Mouse (Mus musculus): ENCODE measurements at regions not wholly inside any gene's neighbourhood (a gene's known extent, or its start where the extent isn't known, plus 50 kb on each side); places are given as distances from the start of the nearest gene placed in this dataset.

GRCm38 (mm10) chr1:155013784-155014183 is 85.7 kb downstream of the Ier5 start:
- Histone ChIP-seq H3K79me2 (ENCODE audit: control insufficient read depth, insufficient read depth, low read length, poor library complexity) (no peaks in the 10 kb centered on the region), H3K4me1 (ENCODE audit: control insufficient read depth in 1 of 2, insufficient read depth in 2 of 2, low read length in 2 of 2) (no peaks in the 10 kb centered on the region), H3K27me3 (ENCODE audit: control insufficient read depth in 1 of 2, insufficient read depth in 2 of 2, low read length in 2 of 2) (no peaks in the 10 kb centered on the region), H3K9me3 (replicated peaks; ENCODE audit: insufficient read depth, low read length) (no peaks in the 10 kb centered on the region), H3K4me3 (ENCODE audit: control insufficient read depth in 1 of 2, insufficient read depth in 1 of 2, low read depth in 2 of 2, low read length in 2 of 2) (no peak overlapping the region), H3K36me3 (ENCODE audit: control insufficient read depth in 1 of 2, insufficient read depth in 2 of 2, low read length in 2 of 2) (no peaks in the 10 kb centered on the region), H3K27ac (ENCODE audit: control insufficient read depth, low read depth, low read length) (no peak overlapping the region), H3K9ac (ENCODE audit: control insufficient read depth, low read depth, low read length, poor library complexity, severe bottlenecking) (no peak overlapping the region)
- DNase-seq (ENCODE audit: low read depth, low spot score): no peak
- TF ChIP-seq ZKSCAN1 (IDR thresholded peaks at IDR 0.05; ENCODE audit: low read depth, low read length) (no peak), CTCF (IDR thresholded peaks at IDR 0.05 in 2 of 3, conservative IDR thresholded peaks at IDR 0.05 in 1 of 3; ENCODE audit: control insufficient read depth in 1 of 3, insufficient read depth in 1 of 3, low read depth in 2 of 3, low read length in 3 of 3, poor library complexity in 1 of 3, severe bottlenecking in 1 of 3) (no peak), USF2 (IDR thresholded peaks at IDR 0.05; ENCODE audit: borderline replicate concordance in 1 of 2, insufficient read depth in 1 of 2, low read depth in 1 of 2, low read length in 2 of 2) (no peak), MAX (IDR thresholded peaks at IDR 0.05; ENCODE audit: low read length) (no peak), ZC3H11A (IDR thresholded peaks at IDR 0.05; ENCODE audit: low read depth, low read length) (no peak), JUND (IDR thresholded peaks at IDR 0.05; ENCODE audit: low read depth, low read length) (no peak), CHD1 (IDR thresholded peaks at IDR 0.05; ENCODE audit: low read depth, low read length) (no peak), RCOR1 (IDR thresholded peaks at IDR 0.05; ENCODE audit: low read depth, low read length) (no peak), BHLHE40 (IDR thresholded peaks at IDR 0.05; ENCODE audit: borderline replicate concordance, low read depth, low read length) (no peak), ZNF384 (IDR thresholded peaks at IDR 0.05; ENCODE audit: low read depth, low read length) (no peak), MAFK (IDR thresholded peaks at IDR 0.05; ENCODE audit: borderline replicate concordance, low read depth, low read length) (no peak), MXI1 (IDR thresholded peaks at IDR 0.05; ENCODE audit: low read depth, low read length) (no peak), POLR2AphosphoS2 (IDR thresholded peaks at IDR 0.05; ENCODE audit: low read length) (no peak), USF1 (IDR thresholded peaks at IDR 0.05; ENCODE audit: low read depth, low read length) (no peak), TAL1 (IDR thresholded peaks at IDR 0.05; ENCODE audit: low read length) (no peak), GATA1 (IDR thresholded peaks at IDR 0.05; ENCODE audit: low read depth, low read length) (no peak), GABPA (IDR thresholded peaks at IDR 0.05; ENCODE audit: low read depth, low read length) (no peak), MYC (IDR thresholded peaks at IDR 0.05; ENCODE audit: low read depth, low read length) (no peak)

GRCm38 (mm10) chr1:155013361-155013760 is 86.1 kb downstream of the Ier5 start:
- no peaks in the 10 kb centered on the region for H3K79me2 ChIP-seq (ENCODE audit: control insufficient read depth, insufficient read depth, low read length, poor library complexity)
- H3K9me3 ChIP-seq (replicated peaks; ENCODE audit: insufficient read depth, low read length): no peaks in the 10 kb centered on the region

More at GRCm38 (mm10) chr1:155013361-155013760, 86.1 kb downstream of the Ier5 start:
- Histone ChIP-seq H3K27me3 (ENCODE audit: control insufficient read depth in 1 of 2, insufficient read depth in 2 of 2, low read length in 2 of 2) (no peaks in the 10 kb centered on the region), H3K27ac (ENCODE audit: control insufficient read depth, low read depth, low read length) (no peak overlapping the region), H3K36me3 (ENCODE audit: control insufficient read depth in 1 of 2, insufficient read depth in 2 of 2, low read length in 2 of 2) (no peaks in the 10 kb centered on the region), H3K9ac (ENCODE audit: control insufficient read depth, low read depth, low read length, poor library complexity, severe bottlenecking) (no peak overlapping the region), H3K4me3 (ENCODE audit: control insufficient read depth in 1 of 2, insufficient read depth in 1 of 2, low read depth in 2 of 2, low read length in 2 of 2) (no peak overlapping the region), H3K4me1 (ENCODE audit: control insufficient read depth in 1 of 2, insufficient read depth in 2 of 2, low read length in 2 of 2) (no peaks in the 10 kb centered on the region)
- DNase-seq (ENCODE audit: low read depth, low spot score): no peak
- TF ChIP-seq MYC (IDR thresholded peaks at IDR 0.05; ENCODE audit: low read depth, low read length): no peak
- no peak for TF ChIP-seq BHLHE40 (IDR thresholded peaks at IDR 0.05; ENCODE audit: borderline replicate concordance, low read depth, low read length)
- no peak for TF ChIP-seq MYB (IDR thresholded peaks at IDR 0.05; ENCODE audit: low read depth, low read length)
- no peak for TF ChIP-seq ZNF384 (IDR thresholded peaks at IDR 0.05; ENCODE audit: low read depth, low read length)
- no peak for TF ChIP-seq RAD21 (IDR thresholded peaks at IDR 0.05; ENCODE audit: low read depth, low read length)
- TF ChIP-seq KAT2A (conservative IDR thresholded peaks at IDR 0.05; ENCODE audit: low read depth, low read length): no peak
- no peak for TF ChIP-seq CHD2 (IDR thresholded peaks at IDR 0.05; ENCODE audit: low read length)
- no peak for TF ChIP-seq JUND (IDR thresholded peaks at IDR 0.05; ENCODE audit: low read depth, low read length)

Measured in MEL (cell line).